Mouse (Mus musculus) layer of hippocampus, postnatal 25 days (tissue): ENCODE results near the gene Apol7c. TPM values are rescaled to one million over a fixed set of nuclear protein-coding genes. Genes with fewer than 3 reads are reported as not detected.
A peak's percentile ranks its signal among the peaks of the same experiment; 100 is the strongest.
"Not testable (repeated sequence)": the region's sequence is repeated elsewhere in the genome, so short reads cannot be mapped to it uniquely, and the experiment has no call there.

Experiments
- DNase-seq, 2 experiments: peaks; one replicate each; pipeline ENCODE4 v3.0.0; 2022; ENCODE audit warnings: mixed read lengths in 2 of 2, low spot score in 1 of 2; ENCODE audit errors: extremely low spot score in 1 of 2
- total RNA-seq, 2 experiments: library from RNA; stranded (reverse); gene quantifications; 2 replicates each; pipeline ENCODE4 v1.2.3; 2021

Apol7c gene
- total RNA-seq, result not detected

DNA sequence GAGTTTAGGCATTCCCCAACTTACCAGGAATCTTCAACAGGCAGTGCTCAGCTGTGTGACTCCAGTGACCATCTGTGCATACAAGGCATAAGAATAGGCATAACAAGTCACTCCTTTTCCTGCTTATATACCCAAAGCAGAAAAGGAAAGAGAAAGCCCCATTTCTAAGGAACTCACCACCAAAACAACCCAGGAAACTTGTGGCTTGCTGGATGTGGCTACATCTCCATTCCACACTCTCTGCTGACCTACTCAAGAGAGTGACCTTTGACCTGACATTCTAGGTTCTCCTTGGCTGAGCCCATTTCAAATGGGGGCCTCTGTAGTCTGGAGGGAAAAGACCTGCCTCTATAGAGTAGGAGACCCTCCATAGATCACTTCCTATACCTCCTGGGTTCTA is at the start of gene Apol7c:
TSS of gene Apol7c (minus strand) at position 101 of the 400 bp plus-strand sequence.
- no peak for DNase-seq

DNA sequence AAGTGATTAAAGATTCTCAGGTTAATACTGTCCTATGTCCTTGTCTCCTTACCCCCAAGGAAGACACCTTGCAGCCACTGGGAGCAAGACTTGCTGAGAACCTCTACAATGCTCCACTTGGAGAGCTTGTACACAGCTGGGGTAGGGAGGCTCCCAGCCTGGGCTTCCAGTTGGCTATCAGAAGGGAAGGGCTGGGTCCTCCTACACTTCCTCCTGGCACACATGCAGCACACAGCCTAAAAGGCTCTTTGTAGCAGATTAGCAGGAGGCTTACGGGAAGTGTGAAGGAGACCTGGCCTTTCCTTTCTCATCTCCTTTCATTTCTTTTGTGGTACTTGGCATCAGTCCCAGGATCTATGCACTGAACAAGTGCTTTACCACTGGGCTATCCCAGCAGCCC is 48.6 kb upstream of the Apol7c start:
- peak in 1 of 2 experiments; percentile 20 for DNase-seq

DNA sequence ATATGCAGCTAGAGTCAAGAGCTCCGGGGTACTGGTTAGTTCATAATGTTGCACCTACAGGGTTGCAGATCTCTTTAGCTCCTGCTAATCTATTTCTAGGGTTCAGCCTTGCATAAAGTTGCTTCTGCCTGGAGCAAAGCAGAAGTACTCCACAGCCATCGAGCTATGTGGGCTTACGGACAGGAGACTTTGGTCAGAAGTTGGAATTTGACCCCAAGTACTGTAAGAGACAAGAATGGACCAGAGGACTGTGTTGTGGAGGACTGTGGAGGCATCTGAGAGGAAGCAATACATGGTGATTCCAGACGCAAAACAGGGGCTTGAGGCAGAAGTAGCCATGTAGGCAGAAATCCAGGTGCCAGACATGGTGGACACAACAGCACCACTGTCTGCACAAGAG is 46.2 kb upstream of the Apol7c start:
- DNase-seq, result no peak

DNA sequence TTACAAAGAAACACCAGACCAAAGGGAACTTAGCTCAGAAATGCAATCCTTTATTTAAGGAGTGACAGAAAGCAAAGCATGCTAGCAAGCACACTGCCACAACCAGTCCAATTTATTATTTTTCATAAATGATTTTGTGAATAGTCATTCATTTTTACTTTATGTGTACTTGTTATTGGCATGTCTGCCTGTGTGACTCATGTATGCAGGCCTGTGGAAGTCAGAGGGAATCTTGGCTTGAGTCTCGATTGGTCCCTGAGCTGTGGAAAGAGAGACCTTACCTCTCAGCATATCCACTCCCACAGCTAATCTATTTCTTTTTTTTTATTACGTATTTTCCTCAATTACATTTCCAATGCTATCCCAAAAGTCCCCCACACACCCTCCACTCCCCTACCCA is 45.7 kb upstream of the Apol7c start:
- no peak for DNase-seq

DNA sequence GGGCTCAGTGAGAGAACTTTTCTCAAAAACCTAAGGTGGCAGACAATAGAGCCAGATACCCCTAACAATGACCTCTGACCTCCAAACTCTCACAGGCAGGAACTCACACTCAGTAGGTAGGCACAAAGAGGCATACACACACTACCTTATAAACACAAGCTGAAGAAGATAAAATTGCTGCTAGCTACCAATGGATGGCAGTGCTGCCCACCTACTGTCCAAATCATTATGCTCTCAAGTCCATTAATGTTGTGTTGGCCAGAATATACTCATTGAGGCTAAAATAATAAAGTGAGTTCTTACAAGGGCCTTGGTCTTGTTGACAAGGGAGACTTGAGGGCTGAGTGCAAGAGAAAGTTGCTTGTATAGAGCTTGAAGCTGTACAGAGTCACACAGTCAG is 30.1 kb upstream of the Apol7c start:
- no peak for DNase-seq

DNA sequence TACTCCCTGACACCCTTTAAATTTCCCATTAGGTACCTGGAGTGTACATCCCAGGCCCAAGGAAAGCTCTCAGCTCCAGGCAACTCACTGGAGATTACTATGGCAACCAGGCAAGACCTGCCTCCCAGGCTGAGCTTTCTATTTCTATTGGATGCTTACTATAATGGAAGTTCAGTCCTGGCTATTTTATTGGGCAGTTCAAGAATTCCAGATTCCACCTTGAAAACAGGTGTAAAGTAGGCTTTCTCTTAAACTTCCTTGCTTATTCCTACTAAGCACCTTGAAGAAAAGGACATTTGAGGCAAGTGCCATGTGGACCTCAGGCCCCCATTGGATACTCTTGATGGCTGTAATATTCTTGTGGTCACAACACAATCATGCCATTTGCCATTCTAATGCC is 28.7 kb upstream of the Apol7c start, which contains the start of gene 1700025B11Rik:
TSS of gene 1700025B11Rik (minus strand) at position 101 of the 400 bp plus-strand sequence.
- DNase-seq, result no peak

DNA sequence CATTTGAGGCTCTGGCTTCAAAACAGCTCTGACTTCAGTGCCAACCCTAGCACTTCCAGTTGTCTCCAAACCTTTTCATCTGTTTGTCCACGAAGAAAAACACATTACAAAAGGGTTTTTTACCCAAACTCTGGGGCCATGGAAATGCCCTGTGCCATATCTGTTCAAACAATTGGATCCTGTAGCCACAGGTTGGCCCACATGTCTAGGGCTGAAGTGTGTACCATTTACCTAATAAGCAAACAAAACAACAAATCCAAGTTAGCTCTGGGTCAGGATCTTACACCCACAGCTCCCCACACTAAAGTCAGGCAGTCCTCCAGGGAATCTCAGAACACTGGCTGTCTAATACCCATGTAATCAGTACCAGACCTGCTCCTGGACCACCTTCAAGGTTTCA is 6.1 kb upstream of the Apol7c start:
- DNase-seq, result not testable (repeated sequence)

DNA sequence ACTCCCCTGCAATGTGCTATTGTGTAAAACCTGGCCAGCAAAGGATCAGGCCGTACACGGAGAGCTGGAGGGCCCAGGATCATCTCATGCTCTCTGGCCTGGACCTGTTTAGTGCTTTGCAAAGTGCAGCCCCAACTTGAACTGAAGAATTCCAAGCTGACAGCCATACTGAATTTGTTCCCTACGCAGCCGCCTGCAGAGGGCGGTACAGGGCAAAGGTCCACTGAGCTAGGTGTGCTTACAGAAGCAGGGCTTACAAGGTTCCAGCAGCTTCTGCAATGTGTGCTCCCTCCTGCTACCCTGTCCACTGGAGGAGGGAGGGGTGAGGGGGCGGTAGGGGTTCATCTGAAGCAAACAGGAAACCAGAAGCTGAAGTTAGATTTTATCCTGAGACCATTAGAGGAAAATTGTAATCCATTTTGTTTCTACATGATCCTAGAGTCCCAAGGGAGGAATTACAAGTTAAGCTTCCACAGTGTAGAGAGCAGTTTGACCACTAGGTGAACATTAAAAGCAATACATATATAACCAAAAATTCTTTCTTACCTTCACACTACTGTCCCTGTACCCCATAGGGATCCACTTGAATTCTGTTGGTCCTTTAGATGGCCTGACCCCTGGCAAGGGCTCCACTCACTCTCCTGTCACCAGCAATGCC is 9.8 kb downstream of the Apol7c start:
- DNase-seq, result peak; percentile 25 to 66

DNA sequence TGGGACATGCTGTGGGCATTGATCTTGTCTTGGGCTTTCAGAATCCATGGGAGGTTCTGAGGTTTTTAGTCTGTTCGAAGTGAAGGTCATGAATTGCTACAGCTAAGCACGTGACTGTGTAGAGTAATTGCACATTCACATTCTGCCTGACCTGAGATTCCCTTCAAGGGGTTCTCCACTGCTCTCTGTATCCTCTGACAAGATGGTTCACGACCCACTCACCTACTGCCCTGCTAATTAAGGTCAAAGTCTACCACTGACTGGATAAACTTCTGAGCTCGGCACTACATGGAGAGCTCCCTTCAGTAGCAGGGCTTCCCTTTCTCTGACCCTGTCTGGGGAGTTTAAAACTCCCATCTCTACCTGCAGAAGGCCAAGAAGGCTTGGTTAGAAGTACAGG is 12.5 kb downstream of the Apol7c start:
- DNase-seq, result not testable (repeated sequence)

DNA sequence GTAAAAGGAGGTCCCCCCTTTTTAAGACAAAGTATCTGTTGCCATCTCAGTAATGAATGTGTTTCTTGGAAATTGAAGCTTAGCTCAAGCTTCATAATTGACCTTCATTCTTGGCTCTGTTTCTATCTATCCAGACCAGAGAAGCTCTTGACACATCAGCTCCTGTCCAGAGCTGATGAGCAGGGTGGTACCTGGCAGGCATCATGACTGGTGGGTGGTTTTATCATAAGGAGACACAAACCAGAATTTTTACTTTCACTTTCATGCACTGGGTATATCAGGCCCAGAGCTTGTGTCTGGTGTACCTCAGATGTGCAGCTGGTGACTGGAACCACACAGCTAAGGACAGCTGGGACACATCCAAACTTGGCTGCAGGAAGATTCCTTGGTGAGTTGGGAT is 25.1 kb downstream of the Apol7c start, which contains the start of gene Apol11a:
TSS of gene Apol11a (plus strand) at position 306 of the 400 bp plus-strand sequence.
- DNase-seq, result not testable (repeated sequence)

DNA sequence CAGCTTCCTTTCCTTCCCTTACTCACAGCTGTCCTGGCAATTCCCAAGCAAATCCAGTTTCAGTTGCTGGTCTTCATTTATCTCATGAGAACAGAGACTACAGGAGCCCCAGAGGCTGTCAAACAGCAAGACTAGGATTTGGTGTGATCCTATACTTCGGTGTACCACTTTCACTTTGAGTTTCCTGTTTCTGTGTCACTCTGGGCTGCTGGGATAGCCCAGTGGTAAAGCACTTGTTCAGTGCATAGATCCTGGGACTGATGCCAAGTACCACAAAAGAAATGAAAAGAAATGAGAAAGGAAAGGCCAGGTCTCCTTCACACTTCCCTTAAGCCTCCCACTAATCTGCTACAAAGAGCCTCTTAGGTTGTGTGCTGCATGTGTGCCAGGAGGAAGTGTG is 38.4 kb downstream of the Apol7c start:
- DNase-seq, result not testable (repeated sequence)

DNA sequence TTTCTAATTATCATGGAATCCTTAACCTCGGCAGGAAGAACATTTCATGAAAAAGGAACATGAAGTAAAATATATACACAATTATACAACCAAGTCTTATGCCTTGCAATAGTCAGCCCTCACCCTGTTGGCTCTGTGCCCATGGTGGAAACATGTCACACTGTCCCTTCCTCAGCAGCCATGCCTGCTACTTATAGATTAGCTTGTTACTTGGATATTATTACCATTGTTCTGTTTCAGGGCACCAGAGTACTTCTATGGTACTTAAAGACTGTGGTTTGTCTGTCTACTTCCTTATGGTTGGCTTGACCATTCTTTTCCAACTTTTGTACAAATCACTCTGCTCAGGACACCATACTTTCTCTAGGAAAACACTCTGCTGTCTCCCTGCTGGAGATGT is 39.9 kb downstream of the Apol7c start:
- DNase-seq, result not testable (repeated sequence)

DNA sequence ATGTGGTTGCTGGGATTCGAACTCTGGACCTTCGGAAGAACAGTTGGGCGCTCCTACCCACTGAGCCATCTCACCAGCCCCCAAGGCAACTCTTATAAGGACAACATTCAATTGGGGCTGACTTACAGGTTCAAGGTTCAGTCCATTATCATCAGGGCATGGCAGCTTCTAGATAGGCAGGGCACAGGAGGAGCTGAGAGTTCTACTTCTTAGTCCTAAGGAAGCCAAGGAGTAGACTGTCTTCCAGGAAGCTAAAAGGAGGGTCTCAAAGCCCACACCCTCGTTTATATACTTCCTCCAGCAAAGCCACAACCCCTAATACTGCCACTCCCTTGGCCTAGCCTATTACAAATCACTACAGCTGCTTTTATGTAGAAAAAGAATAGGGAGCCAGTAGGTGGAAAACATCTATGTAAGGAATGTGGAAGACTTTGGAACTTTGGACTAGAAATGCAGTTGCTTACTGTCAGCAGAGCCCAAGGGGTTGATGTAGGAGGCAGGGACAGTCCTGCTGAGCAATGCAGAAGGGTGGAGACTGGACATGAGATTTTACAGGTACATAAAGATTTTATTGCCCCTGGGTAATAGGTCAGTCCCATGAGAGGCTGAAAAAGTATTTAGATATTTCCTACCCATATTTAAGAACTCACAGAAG is 50.8 kb downstream of the Apol7c start:
- no peak for DNase-seq

DNA sequence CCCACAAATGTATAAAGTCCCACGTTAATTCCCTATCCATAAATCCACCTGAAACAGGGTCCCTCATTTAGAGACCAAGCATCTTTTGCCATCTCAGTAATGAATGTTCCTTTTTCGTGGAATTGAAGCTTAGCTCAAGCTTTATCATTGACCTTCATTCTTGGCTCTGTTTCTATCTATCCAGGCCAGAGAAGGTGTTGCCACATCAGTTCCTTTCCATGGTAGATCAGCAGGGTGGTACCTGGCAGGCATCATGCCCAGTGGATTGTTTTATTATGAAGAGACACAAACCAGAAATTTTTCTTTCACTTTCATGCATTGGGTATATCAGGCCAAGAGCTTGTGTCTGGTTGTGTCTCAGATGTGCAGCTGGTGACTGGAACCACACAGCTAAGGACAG is 56.4 kb downstream of the Apol7c start, which contains the start of gene Apol10a:
TSS of gene Apol10a (plus strand) at position 355 of the 400 bp plus-strand sequence.
- not testable (repeated sequence) for DNase-seq

Other genes starting within 250 kb of the Apol7c start
- 100 to 1,000 TPM; 220 to 233 TPM for gene Rbfox2, start 226.3 kb downstream of the Apol7c start, total RNA-seq
- not detected for gene Apol7a, start 134.2 kb downstream of the Apol7c start, total RNA-seq
- not detected for gene Apol9a, start 122.2 kb downstream of the Apol7c start, total RNA-seq
- not detected for gene Apol7b, start 85.8 kb downstream of the Apol7c start, total RNA-seq
- gene Apol10a, start 56.3 kb downstream of the Apol7c start, total RNA-seq, result not detected
- not detected for gene Apol11a, start 25.0 kb downstream of the Apol7c start, total RNA-seq
- gene 1700025B11Rik, start 28.6 kb upstream of the Apol7c start, total RNA-seq, result not detected
- gene Apol10b, start 62.8 kb upstream of the Apol7c start, total RNA-seq, result under 1 TPM in 1 of 2 experiments, not detected in 1; 0.10 TPM
- gene Gm36245, start 65.9 kb upstream of the Apol7c start, total RNA-seq, result not detected
- not detected for gene Apol11b, start 110.0 kb upstream of the Apol7c start, total RNA-seq
- not detected for gene Apol7e, start 165.5 kb upstream of the Apol7c start, total RNA-seq
- gene Apol9b, start 195.7 kb upstream of the Apol7c start, total RNA-seq, result not detected
- gene Apol8, start 223.7 kb upstream of the Apol7c start, total RNA-seq, result 1 to 10 TPM; 4.0 to 4.8 TPM